Mouse (Mus musculus) G1E (cell line): Measurements from ENCODE around the gene Rnf41.

ENCODE experiments used
- CTCF ChIP-seq: IDR thresholded peaks from 2 replicates; pipeline ENCODE4 v1.5.1; 2012; ENCODE audit warnings: low read depth, low read length, inconsistent platforms, mixed read lengths
- GATA1 ChIP-seq: IDR thresholded peaks from 2 replicates; pipeline ENCODE4 v1.6.1; 2012; ENCODE audit warnings: borderline replicate concordance, low read length, inconsistent platforms, mixed read lengths

- no peak for TF ChIP-seq GATA1
- no peak for TF ChIP-seq CTCF
These were observed 77.3 kb downstream of the Rnf41 start for GRCm38 (mm10) chr10:128488776-128489175.
